Mouse (Mus musculus): Measurements from ENCODE around the gene Jph3. TPM values are rescaled to one million over a fixed set of nuclear protein-coding genes. Genes with fewer than 3 reads are reported as not detected.
A peak's percentile ranks its signal among the peaks of the same experiment; 100 is the strongest.

Gene Jph3
- polyA plus RNA-seq, 1 experiment: not detected

DNA sequence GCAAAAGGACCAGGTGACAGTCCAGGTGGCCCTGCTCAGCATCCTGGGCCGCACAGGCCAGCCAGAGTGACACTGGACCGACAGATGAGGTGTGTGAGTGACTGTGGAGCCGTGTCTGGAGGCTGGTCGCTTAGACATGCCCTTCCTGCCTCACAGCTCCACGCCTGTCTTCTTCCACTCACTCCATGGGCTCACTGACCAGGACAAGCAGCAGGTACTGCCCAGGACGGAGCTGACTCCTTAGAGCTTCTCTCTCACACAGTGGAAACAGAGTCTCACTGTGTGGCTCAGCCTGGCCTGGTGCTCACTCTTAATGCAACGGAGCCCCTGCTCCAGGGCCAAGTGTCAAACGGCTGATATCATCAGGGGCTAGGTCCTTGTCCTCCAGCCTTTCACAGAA lies 66.0 kb downstream of the Jph3 start:
- no peaks in the 10 kb centered on the region for H3K4me1 ChIP-seq (ENCODE audit: control insufficient read depth, insufficient read depth, low read length)
- TF ChIP-seq CTCF (IDR thresholded peaks at IDR 0.05; ENCODE audit: borderline replicate concordance, insufficient read depth, low read length) (no peak), POLR2A (IDR thresholded peaks at IDR 0.05; ENCODE audit: low read depth, low read length) (no peak)
- H3K27ac ChIP-seq (ENCODE audit: insufficient read depth, low read length): no peak overlapping the region
- H3K4me3 ChIP-seq (ENCODE audit: insufficient read depth, low read length): no peak overlapping the region

DNA sequence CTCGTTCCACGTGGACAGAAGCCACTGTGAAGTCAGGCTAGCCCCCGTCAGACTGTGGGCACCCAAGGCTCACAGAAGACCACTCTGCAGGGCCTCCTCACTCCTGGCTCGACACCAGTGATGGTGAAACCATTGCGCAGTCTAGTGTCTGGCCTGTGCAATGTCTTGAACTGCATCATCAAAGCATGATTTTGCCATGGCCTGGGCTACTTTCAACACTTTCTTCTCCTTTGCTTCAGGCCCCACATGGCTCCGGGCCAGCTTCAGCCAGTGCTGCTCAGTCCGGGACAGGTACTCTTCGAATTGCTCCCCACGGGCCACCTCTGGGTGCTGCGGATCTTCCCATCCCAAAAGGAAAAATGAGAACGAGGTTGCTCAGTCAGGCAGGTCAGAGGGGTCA lies 67.0 kb downstream of the Jph3 start:
- no peak overlapping the region for H3K4me3 ChIP-seq (ENCODE audit: insufficient read depth, low read length)
- TF ChIP-seq POLR2A (IDR thresholded peaks at IDR 0.05; ENCODE audit: low read depth, low read length) (no peak), CTCF (IDR thresholded peaks at IDR 0.05; ENCODE audit: borderline replicate concordance, insufficient read depth, low read length) (no peak)
- no peaks in the 10 kb centered on the region for H3K4me1 ChIP-seq (ENCODE audit: control insufficient read depth, insufficient read depth, low read length)
- H3K27ac ChIP-seq (ENCODE audit: insufficient read depth, low read length): no peak overlapping the region

DNA sequence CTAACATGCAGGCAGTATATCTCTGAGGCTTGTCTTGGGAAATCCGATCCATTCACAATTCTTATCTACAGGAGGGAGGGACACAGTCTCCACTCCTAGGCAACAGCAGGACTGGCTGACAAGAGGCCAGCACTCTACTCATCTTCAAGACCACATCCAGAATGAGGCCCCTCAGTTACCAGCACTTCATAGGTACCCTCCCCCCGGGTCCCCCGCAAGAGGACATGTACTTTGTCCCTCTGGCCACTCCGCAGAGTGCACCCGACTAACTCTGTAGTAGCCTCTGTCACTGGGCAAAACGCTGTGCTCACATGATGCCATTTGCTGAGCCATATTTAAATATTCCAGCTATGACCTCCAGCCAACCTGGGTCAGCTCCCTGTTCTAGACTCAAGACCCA lies 69.0 kb downstream of the Jph3 start:
- H3K27ac ChIP-seq (ENCODE audit: insufficient read depth, low read length): no peak overlapping the region
- no peak overlapping the region for H3K4me3 ChIP-seq (ENCODE audit: insufficient read depth, low read length)
- no peaks in the 10 kb centered on the region for H3K4me1 ChIP-seq (ENCODE audit: control insufficient read depth, insufficient read depth, low read length)
- TF ChIP-seq CTCF (IDR thresholded peaks at IDR 0.05; ENCODE audit: borderline replicate concordance, insufficient read depth, low read length) (no peak), POLR2A (IDR thresholded peaks at IDR 0.05; ENCODE audit: low read depth, low read length) (no peak)

DNA sequence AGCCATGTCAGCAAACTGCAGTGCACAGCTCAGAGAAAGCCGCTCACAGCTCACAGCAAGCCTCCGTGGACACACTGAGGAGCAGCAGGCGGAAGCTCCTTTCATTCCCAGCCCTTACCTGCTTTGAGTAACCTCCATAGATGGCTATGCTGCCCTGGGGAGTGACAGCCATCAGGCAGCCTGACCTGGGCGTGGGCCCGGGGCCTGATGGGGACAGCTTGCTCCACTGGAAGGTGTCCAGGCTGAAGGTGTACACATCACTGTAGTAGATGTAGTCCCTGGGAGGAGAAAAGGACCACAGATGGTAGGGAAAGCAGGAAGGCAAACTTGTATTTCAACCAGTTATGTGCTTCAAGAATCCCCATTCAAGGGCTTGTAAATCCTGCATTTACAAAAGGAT lies 75.4 kb downstream of the Jph3 start:
- H3K4me3 ChIP-seq (ENCODE audit: insufficient read depth, low read length): no peak overlapping the region
- no peak overlapping the region for H3K27ac ChIP-seq (ENCODE audit: insufficient read depth, low read length)
- H3K4me1 ChIP-seq (ENCODE audit: control insufficient read depth, insufficient read depth, low read length): no peaks in the 10 kb centered on the region
- no peak for TF ChIP-seq POLR2A (IDR thresholded peaks at IDR 0.05; ENCODE audit: low read depth, low read length)
- TF ChIP-seq CTCF (IDR thresholded peaks at IDR 0.05; ENCODE audit: borderline replicate concordance, insufficient read depth, low read length): no peak

DNA sequence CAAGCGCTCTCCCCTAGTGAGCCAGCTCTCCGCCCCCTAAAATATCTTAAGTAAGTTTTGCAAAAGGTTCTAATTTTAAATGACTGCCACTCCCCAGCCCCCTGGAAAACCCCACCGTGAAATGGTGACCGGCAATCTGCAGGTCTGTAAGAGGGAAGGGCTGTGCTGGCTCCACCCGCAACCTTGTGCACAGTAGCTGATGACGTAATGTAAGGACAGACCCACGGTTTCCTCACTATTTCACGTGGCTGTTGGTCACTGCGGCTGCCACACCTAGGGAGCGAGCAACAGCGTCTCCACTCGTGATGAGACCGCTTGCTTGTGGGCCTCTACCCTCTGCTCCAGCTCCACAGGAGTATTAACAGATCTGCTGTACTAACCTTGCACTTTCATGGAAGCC lies 76.7 kb downstream of the Jph3 start:
- H3K27ac ChIP-seq (ENCODE audit: insufficient read depth, low read length): no peak overlapping the region
- H3K4me1 ChIP-seq (ENCODE audit: control insufficient read depth, insufficient read depth, low read length): no peaks in the 10 kb centered on the region
- no peak overlapping the region for H3K4me3 ChIP-seq (ENCODE audit: insufficient read depth, low read length)
- no peak for TF ChIP-seq CTCF (IDR thresholded peaks at IDR 0.05; ENCODE audit: borderline replicate concordance, insufficient read depth, low read length)
- TF ChIP-seq POLR2A (IDR thresholded peaks at IDR 0.05; ENCODE audit: low read depth, low read length): no peak

DNA sequence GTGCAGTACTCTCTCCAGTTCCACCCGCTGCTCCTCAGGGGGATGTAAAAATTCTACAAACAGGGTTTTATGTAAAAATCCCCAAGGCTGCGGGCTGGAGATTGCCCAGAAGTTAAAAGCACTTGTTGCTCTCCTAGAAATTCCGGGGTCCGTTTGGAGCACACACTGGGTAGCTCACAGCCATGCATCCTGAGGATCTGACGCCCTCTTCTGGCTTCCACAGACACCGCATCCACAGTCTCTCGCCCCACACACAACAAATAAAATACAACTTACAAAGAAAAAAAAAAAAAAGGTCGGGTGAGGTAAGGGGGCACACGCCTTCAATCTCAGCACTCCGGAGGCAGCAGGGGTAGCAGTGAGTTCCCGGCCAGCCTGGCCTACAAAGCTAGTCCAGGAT lies 78.6 kb downstream of the Jph3 start:
- H3K27ac ChIP-seq (ENCODE audit: insufficient read depth, low read length): no peak overlapping the region
- H3K4me1 ChIP-seq (ENCODE audit: control insufficient read depth, insufficient read depth, low read length): no peaks in the 10 kb centered on the region
- peak; percentile 26; the same call in 1 of the 2 replicates for TF ChIP-seq CTCF (IDR thresholded peaks at IDR 0.05; ENCODE audit: borderline replicate concordance, insufficient read depth, low read length)
- no peak for TF ChIP-seq POLR2A (IDR thresholded peaks at IDR 0.05; ENCODE audit: low read depth, low read length)
- H3K4me3 ChIP-seq (ENCODE audit: insufficient read depth, low read length): no peak overlapping the region

DNA sequence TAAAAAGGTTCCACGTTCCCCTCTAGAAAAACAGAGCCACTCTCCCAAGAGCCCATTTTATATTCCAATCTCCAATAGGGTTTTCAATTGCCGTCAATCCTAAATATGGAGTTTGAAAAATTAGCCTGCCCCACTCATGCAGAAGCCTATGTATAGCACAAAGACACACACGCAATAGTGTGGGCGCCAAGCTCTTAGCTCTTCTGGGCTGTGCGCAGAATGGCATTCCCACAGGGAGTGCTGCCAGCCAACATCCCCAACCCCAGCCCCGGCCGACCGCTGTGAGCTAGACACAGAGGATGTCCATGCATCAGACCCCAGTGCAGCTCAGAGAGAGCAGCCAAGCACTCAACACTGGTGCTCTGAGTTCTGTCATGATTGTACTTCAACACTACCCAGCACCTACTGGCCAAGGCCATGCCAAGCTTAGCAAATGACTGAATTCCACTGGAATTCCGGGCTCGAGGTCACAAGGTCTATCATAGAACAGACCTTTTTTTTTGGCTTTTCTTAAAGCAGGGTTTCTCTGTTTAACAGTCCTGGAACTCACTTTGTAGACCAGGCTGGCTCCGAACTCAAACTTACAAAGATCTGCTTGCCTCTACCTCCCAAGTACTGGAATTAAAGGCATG lies 80.2 kb downstream of the Jph3 start:
- no peaks in the 10 kb centered on the region for H3K4me1 ChIP-seq (ENCODE audit: control insufficient read depth, insufficient read depth, low read length)
- TF ChIP-seq CTCF (IDR thresholded peaks at IDR 0.05; ENCODE audit: borderline replicate concordance, insufficient read depth, low read length) (no peak), POLR2A (IDR thresholded peaks at IDR 0.05; ENCODE audit: low read depth, low read length) (no peak)
- no peak overlapping the region for H3K4me3 ChIP-seq (ENCODE audit: insufficient read depth, low read length)
- no peak overlapping the region for H3K27ac ChIP-seq (ENCODE audit: insufficient read depth, low read length)

DNA sequence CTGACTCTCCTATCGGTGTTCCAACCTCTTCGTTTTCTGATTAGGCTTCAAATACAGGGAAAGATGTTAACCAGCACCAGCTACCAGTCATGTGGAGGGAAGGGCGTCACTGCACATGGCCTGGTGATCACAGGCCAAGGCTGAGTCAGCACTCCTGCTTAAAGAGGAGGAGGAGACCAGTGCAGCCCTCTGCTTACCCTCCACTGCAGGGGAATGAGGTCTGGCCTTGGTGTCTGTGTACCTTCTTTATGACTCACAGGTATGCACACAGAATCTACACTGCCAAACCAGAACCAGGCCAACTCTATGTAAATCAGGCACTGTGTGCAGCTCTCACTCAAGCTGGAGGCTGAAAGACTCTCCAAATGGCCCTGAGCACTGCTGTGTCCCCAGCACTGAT lies 82.1 kb downstream of the Jph3 start:
- TF ChIP-seq CTCF (IDR thresholded peaks at IDR 0.05; ENCODE audit: borderline replicate concordance, insufficient read depth, low read length) (no peak), POLR2A (IDR thresholded peaks at IDR 0.05; ENCODE audit: low read depth, low read length) (no peak)
- H3K27ac ChIP-seq (ENCODE audit: insufficient read depth, low read length): no peak overlapping the region
- no peak overlapping the region for H3K4me3 ChIP-seq (ENCODE audit: insufficient read depth, low read length)
- H3K4me1 ChIP-seq (ENCODE audit: control insufficient read depth, insufficient read depth, low read length): no peaks in the 10 kb centered on the region

DNA sequence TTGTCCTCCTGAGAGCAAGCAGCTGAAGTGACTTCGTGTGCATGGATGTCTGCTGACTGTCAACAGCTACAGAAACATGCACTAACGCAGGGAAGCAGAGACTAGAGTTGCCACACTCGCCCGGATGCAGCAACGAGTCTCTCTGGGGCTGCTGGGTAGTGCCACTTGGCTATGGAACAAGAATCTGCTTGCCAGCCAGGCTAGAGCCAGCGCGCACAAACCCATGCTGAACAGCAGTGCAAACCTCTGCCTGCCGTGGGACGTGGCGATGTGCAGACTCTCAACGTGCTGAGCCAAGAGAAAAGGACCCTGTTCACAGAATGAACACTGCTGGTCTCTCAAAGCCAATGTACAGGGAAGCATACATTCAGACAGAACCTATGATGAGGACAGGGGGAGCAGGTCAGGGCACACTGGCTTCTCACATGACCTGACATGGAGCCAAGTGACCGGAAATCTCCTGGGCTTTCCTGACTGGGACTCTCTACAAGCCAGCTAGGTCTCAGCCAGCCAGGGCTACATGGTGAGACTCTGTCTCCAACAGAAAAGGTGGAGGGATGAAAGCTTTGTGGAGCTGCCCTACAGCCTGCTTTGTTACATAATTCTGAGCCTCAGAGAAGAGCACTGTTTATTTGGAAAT lies 82.6 kb downstream of the Jph3 start:
- H3K4me1 ChIP-seq (ENCODE audit: control insufficient read depth, insufficient read depth, low read length): no peaks in the 10 kb centered on the region
- no peak overlapping the region for H3K27ac ChIP-seq (ENCODE audit: insufficient read depth, low read length)
- no peak overlapping the region for H3K4me3 ChIP-seq (ENCODE audit: insufficient read depth, low read length)
- TF ChIP-seq POLR2A (IDR thresholded peaks at IDR 0.05; ENCODE audit: low read depth, low read length): no peak
- no peak for TF ChIP-seq CTCF (IDR thresholded peaks at IDR 0.05; ENCODE audit: borderline replicate concordance, insufficient read depth, low read length)

DNA sequence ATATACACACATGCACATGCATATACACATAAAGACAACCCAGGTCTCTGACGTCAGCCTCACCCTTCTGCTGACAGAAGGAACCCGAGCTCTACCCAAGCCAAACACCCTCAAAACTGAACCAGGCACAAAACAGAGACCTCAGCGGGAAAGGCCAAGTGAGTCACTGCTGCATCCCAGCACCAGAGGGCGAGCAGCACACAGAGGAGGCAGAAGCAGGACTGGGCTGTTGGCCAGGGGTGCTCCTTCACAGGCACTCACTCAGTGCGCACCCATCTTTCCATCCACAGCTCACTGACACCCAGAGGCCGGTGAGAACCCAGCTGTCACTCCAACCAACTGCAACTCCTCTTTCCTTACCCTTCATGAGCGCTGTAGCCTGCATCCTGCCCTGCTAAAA lies 88.8 kb downstream of the Jph3 start:
- TF ChIP-seq CTCF (IDR thresholded peaks at IDR 0.05; ENCODE audit: borderline replicate concordance, insufficient read depth, low read length) (peak; percentile 67; the same call in 1 of the 2 replicates), POLR2A (IDR thresholded peaks at IDR 0.05; ENCODE audit: low read depth, low read length) (no peak)
- H3K4me1 ChIP-seq (ENCODE audit: control insufficient read depth, insufficient read depth, low read length): peaks cover 3% of the 10 kb centered on the region; the same call in 1 of the 2 replicates
- H3K27ac ChIP-seq (ENCODE audit: insufficient read depth, low read length): no peak overlapping the region
- no peak overlapping the region for H3K4me3 ChIP-seq (ENCODE audit: insufficient read depth, low read length)
